Mouse (Mus musculus) lung, adult 18-20 months (tissue): ENCODE measurements around the gene Fam81b.

ENCODE experiments used
- DNase-seq, 2 experiments: peaks; one replicate each; pipeline ENCODE4 v3.0.0; 2022; ENCODE audit warnings: mixed read lengths in 2 of 2

The Fam81b gene

GRCm38 (mm10) chr13:76189190-76189589, 115.7 kb downstream of the Fam81b start:
- no peak for DNase-seq

- DNase-seq = no peak
Measured at GRCm38 (mm10) chr13:76187651-76188050, 117.2 kb downstream of the Fam81b start.

- no peak for DNase-seq
Measured at GRCm38 (mm10) chr13:76178700-76179099, 126.2 kb downstream of the Fam81b start.

- no peak for DNase-seq
Measured at GRCm38 (mm10) chr13:76174297-76174696, 130.6 kb downstream of the Fam81b start.

GRCm38 (mm10) chr13:76160587-76160986, 144.3 kb downstream of the Fam81b start:
- peak in 1 of 2 experiments; percentile 29 for DNase-seq

GRCm38 (mm10) chr13:76157508-76157907, 147.4 kb downstream of the Fam81b start:
- no peak for DNase-seq

- no peak for DNase-seq
Measured at GRCm38 (mm10) chr13:76157099-76157498, 147.8 kb downstream of the Fam81b start.
